Mouse (Mus musculus) lung, postnatal 25 days (tissue): ENCODE measurements around the gene Kat2a.
"Not testable (repeated sequence)": the region's sequence is repeated elsewhere in the genome, so short reads cannot be mapped to it uniquely, and the experiment has no call there.

Experiments used
- DNase-seq: peaks from one replicate; pipeline ENCODE4 v3.0.0; 2022; ENCODE audit warnings: low spot score

Gene Kat2a

DNA sequence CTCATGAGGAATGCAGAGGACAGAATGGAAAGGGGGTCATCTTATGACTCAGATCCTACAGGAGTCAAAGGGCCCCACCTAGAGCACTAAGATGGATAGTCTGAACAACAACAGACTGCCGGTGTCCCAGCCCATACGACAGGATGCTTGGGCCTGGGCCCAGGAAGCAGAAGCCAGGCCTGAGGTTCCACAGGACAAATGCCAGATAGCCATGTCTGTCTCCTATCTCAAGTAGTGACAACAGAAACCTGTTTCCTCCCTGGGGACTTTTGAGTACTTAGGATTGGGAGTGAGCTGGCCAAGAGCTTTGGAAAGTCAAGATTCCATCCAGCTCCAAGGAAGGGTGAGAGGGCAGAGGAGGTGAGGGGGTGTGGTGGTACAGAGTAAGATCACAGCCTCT lies 40.3 kb downstream of the Kat2a start:
- no peak for DNase-seq

DNA sequence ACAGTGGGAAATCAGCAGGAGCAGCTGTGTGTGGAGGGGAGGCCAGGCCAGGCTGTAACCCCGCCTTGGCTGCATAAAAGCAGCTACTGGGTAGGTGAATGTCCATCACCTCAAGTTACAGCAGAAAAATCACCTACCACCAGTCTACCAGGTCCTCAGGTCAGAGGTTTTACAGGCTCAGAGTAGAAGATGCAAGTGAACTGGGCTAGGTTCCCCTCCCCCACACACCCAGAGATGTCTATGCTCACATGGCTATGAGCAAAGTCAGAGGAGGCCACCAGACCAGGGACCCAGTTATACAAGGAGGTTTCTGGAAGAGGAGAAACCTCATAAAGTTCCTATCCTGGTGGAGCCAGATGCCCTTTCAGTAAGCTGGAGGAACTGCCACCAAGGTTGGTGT lies 41.2 kb downstream of the Kat2a start:
- DNase-seq: no peak

DNA sequence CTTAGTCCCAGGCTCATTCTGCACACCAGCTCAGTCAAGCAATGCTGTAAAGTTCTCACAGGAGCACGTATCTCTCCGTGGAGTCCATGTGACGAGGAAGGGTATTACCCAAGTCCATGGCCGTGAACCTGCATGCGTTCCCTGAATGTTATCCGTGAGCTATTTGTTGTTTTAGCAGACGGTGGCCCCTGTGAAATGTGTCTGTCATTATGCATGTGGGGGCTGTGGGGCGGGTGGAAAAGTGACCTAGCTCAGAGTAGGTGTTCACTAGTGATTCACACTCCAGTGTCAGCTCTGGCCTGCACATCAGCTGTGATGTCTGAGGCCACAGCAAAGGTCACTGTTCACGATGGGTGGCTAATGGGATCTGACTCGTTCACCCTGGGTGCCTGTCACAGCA lies 52.5 kb downstream of the Kat2a start:
- no peak for DNase-seq

DNA sequence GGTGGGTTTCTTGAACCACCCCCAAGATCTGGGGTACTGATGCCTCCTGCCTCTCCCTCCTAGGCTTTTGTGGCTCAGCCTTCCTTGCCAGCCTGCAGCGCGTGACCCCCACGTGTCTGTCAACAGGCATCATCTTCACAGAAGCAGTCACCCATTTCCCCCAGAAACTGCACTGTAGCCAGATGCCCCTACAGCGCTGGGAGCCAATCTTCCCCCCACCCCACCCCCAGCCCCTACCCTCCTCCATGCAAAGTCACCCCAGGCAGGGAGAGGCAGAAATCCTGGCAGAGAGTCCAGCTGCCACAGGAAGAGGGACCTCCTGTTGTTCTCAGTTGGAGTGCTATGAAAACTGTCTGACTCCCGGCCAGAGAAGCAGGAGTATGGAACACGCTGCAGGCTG lies 55.8 kb downstream of the Kat2a start:
- DNase-seq: no peak

DNA sequence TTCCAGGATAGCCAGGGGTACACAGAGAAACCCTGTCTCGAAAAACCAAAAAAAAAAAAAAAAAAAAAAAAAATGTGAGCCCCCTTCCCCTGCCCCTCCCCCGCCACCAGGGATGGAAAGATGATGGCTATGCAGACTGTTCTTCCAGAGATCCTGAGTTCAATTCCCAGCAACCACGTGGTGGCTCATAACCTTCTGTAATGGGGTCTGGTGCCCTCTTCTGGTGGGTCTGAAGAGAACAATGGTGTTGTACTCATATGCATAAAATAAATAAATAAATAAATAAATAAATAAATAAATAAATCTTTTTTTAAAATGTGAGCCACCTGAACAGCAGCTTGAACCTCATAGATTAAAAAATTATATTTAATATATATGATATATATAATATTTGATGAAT lies 56.7 kb downstream of the Kat2a start:
- DNase-seq: not testable (repeated sequence)
